Mouse (Mus musculus) heart, embryonic 13.5 days (tissue): ENCODE measurements around the gene Gm28557. TPM values are rescaled to one million over a fixed set of nuclear protein-coding genes. Genes with fewer than 3 reads are reported as not detected.
A peak's percentile ranks its signal among the peaks of the same experiment; 100 is the strongest.
"Not testable (repeated sequence)": the region's sequence is repeated elsewhere in the genome, so short reads cannot be mapped to it uniquely, and the experiment has no call there.

Experiments used
- ATAC-seq: fragments of 200-750 bp; cut with Nextera tagmentation; 2 replicates; pipeline ENCODE4 v1.8.0; 2017; ENCODE audit warnings: moderate TSS enrichment; ENCODE audit not compliant: insufficient number of reproducible peaks, low FRiP score, low TSS enrichment; ENCODE audit errors: extremely low read depth
- H3K27ac ChIP-seq: fragments of 300-500 bp; sonication (generic); replicated peaks from 2 replicates; pipeline ENCODE4 v1.5.1; 2015; ENCODE audit warnings: moderate library complexity, mild to moderate bottlenecking, inconsistent platforms
- H3K27me3 ChIP-seq: fragments of 300-500 bp; sonication (generic); replicated peaks from 2 replicates; pipeline ENCODE4 v1.6.1; 2015; ENCODE audit warnings: mild to moderate bottlenecking, inconsistent platforms
- H3K36me3 ChIP-seq: fragments of 300-500 bp; sonication (generic); 2 replicates; pipeline ENCODE4 v1.6.1; 2015; ENCODE audit warnings: mild to moderate bottlenecking, inconsistent platforms
- H3K4me1 ChIP-seq: fragments of 300-500 bp; sonication (generic); 2 replicates; pipeline ENCODE4 v1.6.1; 2015; ENCODE audit warnings: inconsistent platforms
- H3K4me2 ChIP-seq: fragments of 300-500 bp; sonication (generic); 2 replicates; pipeline ENCODE4 v1.6.1; 2015; ENCODE audit warnings: inconsistent platforms, mild to moderate bottlenecking, moderate library complexity
- H3K4me3 ChIP-seq: fragments of 300-500 bp; sonication (generic); 2 replicates; pipeline ENCODE4 v1.5.1; 2015; ENCODE audit warnings: moderate library complexity, mild to moderate bottlenecking, inconsistent platforms
- H3K9ac ChIP-seq: fragments of 300-500 bp; sonication (generic); 2 replicates; pipeline ENCODE4 v1.6.1; 2015; ENCODE audit warnings: inconsistent platforms, mild to moderate bottlenecking, moderate library complexity
- H3K9me3 ChIP-seq: fragments of 300-500 bp; sonication (generic); 2 replicates; pipeline ENCODE4 v1.6.1; 2016; ENCODE audit warnings: inconsistent platforms
- WGBS: fragments of 180-500 bp; shearing (Covaris S2); methylation state at CpG from one replicate; pipeline ENCODE4 v1.1.7; 2015; ENCODE audit warnings: mixed read lengths; 5-methylcytosine and 5-hydroxymethylcytosine counted together
- polyA plus RNA-seq: library from polyadenylated mRNA; unstranded; fragments of >200 nt; fragmentation: Nextera tagmentation; extraction: Ambion mirVana; gene quantifications from 2 replicates; pipeline ENCODE4 v1.2.1, GENCODE M21; 2015

Gene Gm28557
- polyA plus RNA-seq, result 1.2 and 2.2 TPM in 2 replicates

- Histone ChIP-seq H3K4me1 (peaks cover 10% of the 10 kb centered on the region), H3K9me3 (no peaks in the 10 kb centered on the region; the same call in 1 of the 2 replicates), H3K27ac (peak within 1 kb of the TSS; percentile 96), H3K4me3 (peak within 1 kb of the TSS; percentile 80), H3K36me3 (peaks cover 13% of the 10 kb centered on the region), H3K4me2 (peak within 1 kb of the TSS; percentile 86), H3K27me3 (no peaks in the 10 kb centered on the region), H3K9ac (peak within 1 kb of the TSS; percentile 90)
- peak; percentile 91 for ATAC-seq
- 0% methylated on average over 17 of the region's 17 CpGs for WGBS
Measured at GRCm38 (mm10) chr13:67108194-67108820, at the start of gene Gm28557. TSS of gene Gm28557 (minus strand) at chr13:67108604.

- Histone ChIP-seq H3K27me3 (no peaks in the 10 kb centered on the region), H3K36me3 (no peaks in the 10 kb centered on the region)
- ATAC-seq, result peak; percentile 76; the same call in 1 of the 2 replicates
Measured at GRCm38 (mm10) chr13:67128038-67128721, 19.8 kb upstream of the Gm28557 start.

GRCm38 (mm10) chr13:67127507-67127906, 19.1 kb upstream of the Gm28557 start:
- H3K4me2 ChIP-seq, result peak overlapping the region; percentile 72
- H3K27me3 ChIP-seq, H3K9ac ChIP-seq, H3K9me3 ChIP-seq, H3K36me3 ChIP-seq, H3K4me1 ChIP-seq, ATAC-seq, H3K27ac ChIP-seq: not testable (repeated sequence)
- H3K4me3 ChIP-seq, result peak overlapping the region; percentile 68
- WGBS, result 71% methylated on average over 10 of the region's 10 CpGs

More at GRCm38 (mm10) chr13:67128038-67128721, 19.8 kb upstream of the Gm28557 start:
- H3K4me2 ChIP-seq, result peak overlapping the region; percentile 72
- H3K9me3 ChIP-seq, result no peaks in the 10 kb centered on the region
- peak overlapping the region; percentile 68 for H3K4me3 ChIP-seq
- H3K9ac ChIP-seq, result peak overlapping the region; percentile 79
- no peak overlapping the region for H3K27ac ChIP-seq
- H3K4me1 ChIP-seq, result peaks cover 7% of the 10 kb centered on the region
- WGBS, result 1% methylated on average over 18 of the region's 18 CpGs

- H3K4me1 ChIP-seq, result peaks cover 7% of the 10 kb centered on the region
- H3K4me3 ChIP-seq, result no peak overlapping the region
- no peak overlapping the region for H3K4me2 ChIP-seq
- WGBS, result 79% methylated on average over 1 of the region's 1 CpGs
- no peaks in the 10 kb centered on the region for H3K36me3 ChIP-seq
- no peak for ATAC-seq
- no peak overlapping the region for H3K27ac ChIP-seq
- H3K9me3 ChIP-seq, result no peaks in the 10 kb centered on the region
- H3K27me3 ChIP-seq, result no peaks in the 10 kb centered on the region
- no peak overlapping the region for H3K9ac ChIP-seq
Measured at GRCm38 (mm10) chr13:67124460-67124859, 16.1 kb upstream of the Gm28557 start.

GRCm38 (mm10) chr13:67121360-67121759, 13.0 kb upstream of the Gm28557 start, which contains the start of gene Zfp759:
TSS of gene Zfp759 (plus strand) at chr13:67121660.
- H3K4me2 ChIP-seq, H3K27me3 ChIP-seq, H3K9ac ChIP-seq, H3K9me3 ChIP-seq, H3K4me1 ChIP-seq, H3K27ac ChIP-seq, ATAC-seq, H3K36me3 ChIP-seq, H3K4me3 ChIP-seq: not testable (repeated sequence)

GRCm38 (mm10) chr13:67116163-67116562, 7.8 kb upstream of the Gm28557 start, which contains the start of gene Rslcan18:
TSS of gene Rslcan18 (minus strand) at chr13:67116263.
- not testable (repeated sequence) for H3K27ac ChIP-seq, H3K4me3 ChIP-seq, H3K9me3 ChIP-seq, H3K4me2 ChIP-seq, H3K4me1 ChIP-seq, H3K9ac ChIP-seq, H3K27me3 ChIP-seq, H3K36me3 ChIP-seq, ATAC-seq
- WGBS, result 85% methylated on average over 8 of the region's 8 CpGs

- no peak overlapping the region for H3K27ac ChIP-seq
Measured at GRCm38 (mm10) chr13:67113287-67113686, 4.9 kb upstream of the Gm28557 start.

GRCm38 (mm10) chr13:67112096-67112495, 3.7 kb upstream of the Gm28557 start:
- no peaks in the 10 kb centered on the region for H3K27me3 ChIP-seq
- 77% methylated on average over 12 of the region's 12 CpGs for WGBS
- H3K27ac ChIP-seq, result no peak overlapping the region
- H3K36me3 ChIP-seq, result no peaks in the 10 kb centered on the region
- peaks cover 10% of the 10 kb centered on the region for H3K4me1 ChIP-seq
- no peak overlapping the region for H3K4me3 ChIP-seq
- no peak overlapping the region for H3K9ac ChIP-seq
- no peak for ATAC-seq
- no peak overlapping the region for H3K4me2 ChIP-seq
- H3K9me3 ChIP-seq, result no peaks in the 10 kb centered on the region

More at GRCm38 (mm10) chr13:67113287-67113686, 4.9 kb upstream of the Gm28557 start:
- H3K4me3 ChIP-seq, result no peak overlapping the region
- H3K36me3 ChIP-seq, result no peaks in the 10 kb centered on the region
- no peaks in the 10 kb centered on the region for H3K27me3 ChIP-seq
- no peak overlapping the region for H3K4me2 ChIP-seq
- no peaks in the 10 kb centered on the region for H3K9me3 ChIP-seq
- 75% methylated on average over 2 of the region's 2 CpGs for WGBS
- no peak overlapping the region for H3K9ac ChIP-seq
- 0 out of 2 replicates have a peak, but pooled peaks cover 3% of the 10 kb centered on the region for H3K4me1 ChIP-seq
- no peak for ATAC-seq

- peak overlapping the region; percentile 96 for H3K27ac ChIP-seq
- H3K27me3 ChIP-seq, result no peaks in the 10 kb centered on the region
- H3K9me3 ChIP-seq, result no peaks in the 10 kb centered on the region; the same call in 1 of the 2 replicates
- WGBS, result 6% methylated on average over 9 of the region's 9 CpGs
- peak overlapping the region; percentile 86 for H3K4me2 ChIP-seq
- peaks cover 10% of the 10 kb centered on the region for H3K4me1 ChIP-seq
- peak overlapping the region; percentile 80 for H3K4me3 ChIP-seq
- H3K36me3 ChIP-seq, result peaks cover 13% of the 10 kb centered on the region
- ATAC-seq, result peak; percentile 38; the same call in 1 of the 2 replicates
- H3K9ac ChIP-seq, result peak overlapping the region; percentile 42
Measured at GRCm38 (mm10) chr13:67108821-67109206, 410 bp upstream of the Gm28557 start.

GRCm38 (mm10) chr13:67107681-67108080, 723 bp downstream of the Gm28557 start:
- ATAC-seq, result no peak

GRCm38 (mm10) chr13:67097876-67098275, 10.5 kb downstream of the Gm28557 start, which contains the start of gene Zfp708:
TSS of gene Zfp708 (minus strand) at chr13:67097976.
- H3K27me3 ChIP-seq, result no peaks in the 10 kb centered on the region
- H3K4me1 ChIP-seq, result no peaks in the 10 kb centered on the region
- H3K4me3 ChIP-seq, result no peak within 1 kb of the TSS
- no peak within 1 kb of the TSS for H3K9ac ChIP-seq
- WGBS, result 83% methylated on average over 10 of the region's 10 CpGs
- H3K27ac ChIP-seq, result no peak within 1 kb of the TSS
- H3K9me3 ChIP-seq, result no peaks in the 10 kb centered on the region
- ATAC-seq, result no peak
- peaks cover 47% of the 10 kb centered on the region for H3K36me3 ChIP-seq
- H3K4me2 ChIP-seq, result no peak within 1 kb of the TSS

More at GRCm38 (mm10) chr13:67107681-67108080, 723 bp downstream of the Gm28557 start:
- peak overlapping the region; percentile 96 for H3K27ac ChIP-seq
- H3K9ac ChIP-seq, result peak overlapping the region; percentile 90
- peaks cover 13% of the 10 kb centered on the region for H3K36me3 ChIP-seq
- 51% methylated on average over 9 of the region's 9 CpGs for WGBS
- peaks cover 10% of the 10 kb centered on the region for H3K4me1 ChIP-seq
- H3K4me2 ChIP-seq, result peak overlapping the region; percentile 86
- H3K27me3 ChIP-seq, result no peaks in the 10 kb centered on the region
- H3K9me3 ChIP-seq, result no peaks in the 10 kb centered on the region; the same call in 1 of the 2 replicates
- H3K4me3 ChIP-seq, result peak overlapping the region; percentile 80
